Mouse (Mus musculus) regulatory T cell (primary cell): ENCODE measurements at regions not wholly inside any gene's neighbourhood (a gene's known extent, or its start where the extent isn't known, plus 50 kb on each side); places are given as distances from the start of the nearest gene placed in this dataset.
"Not testable (repeated sequence)": the region's sequence is repeated elsewhere in the genome, so short reads cannot be mapped to it uniquely, and the experiment has no call there.

Experiments
- in situ Hi-C: fragments of 300-600 bp; cut with MboI, MseI; formaldehyde crosslinking; loops from one replicate; pipeline ENCODE4 v1.15.1; 2025; ENCODE audit warnings: high pct_unique_total_duplicates

GRCm38 (mm10) chr12:48223298-48223697 is 1159.2 kb upstream of the Foxg1 start:
- in situ Hi-C loops, result no loop called here

DNA sequence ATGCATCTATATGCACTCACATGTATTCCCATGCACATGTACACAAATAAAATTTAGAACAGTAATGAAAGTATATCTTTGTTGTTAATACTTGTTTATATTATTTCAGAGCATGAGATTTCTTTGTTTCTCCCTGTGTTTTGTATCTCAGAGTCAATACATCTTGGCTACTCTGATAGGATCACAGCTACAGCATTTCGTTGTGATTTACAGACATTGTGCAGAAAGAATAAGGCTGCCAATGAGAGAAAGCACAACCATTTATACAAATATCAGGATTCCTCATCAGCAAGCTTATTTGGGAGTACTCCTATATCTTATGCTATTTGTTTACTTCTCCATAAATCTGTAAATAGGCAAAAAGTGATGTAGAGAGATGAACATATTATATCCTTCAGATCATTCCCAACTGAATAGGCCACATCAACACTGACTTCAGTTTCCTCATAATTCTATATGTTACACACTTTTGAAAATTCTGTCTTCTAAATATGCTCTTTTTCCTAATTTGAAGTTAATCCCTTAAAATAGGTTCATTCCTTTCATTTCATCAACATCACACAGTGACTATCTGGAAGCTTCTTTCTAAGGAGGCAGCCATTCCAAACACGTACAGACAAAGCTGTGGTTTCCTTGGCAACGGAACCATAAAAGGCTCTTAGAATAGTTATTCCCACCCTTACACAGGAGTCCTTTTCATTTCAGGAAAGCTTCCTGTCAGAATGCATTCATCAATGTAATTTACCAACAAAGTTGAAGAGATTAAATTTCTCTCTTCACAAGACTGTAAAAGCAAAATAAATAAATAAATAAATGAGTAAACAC is 1160.3 kb upstream of the Foxg1 start:
- in situ Hi-C loops, result no loop called here

DNA sequence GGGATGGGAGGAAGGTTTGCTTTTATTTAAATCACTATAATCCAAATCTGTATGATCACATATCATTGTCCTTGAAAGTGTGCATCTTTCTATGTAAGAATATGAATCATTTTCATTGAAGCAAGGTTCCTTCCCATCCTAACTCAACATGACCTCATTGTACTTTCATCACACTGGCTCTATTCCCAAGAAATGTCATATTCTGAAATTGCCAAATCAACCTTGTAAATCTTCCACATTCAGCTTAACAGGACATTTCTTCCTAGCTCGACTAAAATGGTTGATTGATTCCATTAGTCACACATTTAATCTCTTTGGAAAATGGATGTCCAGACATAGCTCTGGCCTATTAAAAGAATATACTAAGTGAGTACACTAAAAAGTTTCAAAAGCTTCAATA is 1200.6 kb upstream of the Foxg1 start:
- in situ Hi-C loops, result no loop called here

GRCm38 (mm10) chr12:48173926-48174601 is 1208.4 kb upstream of the Foxg1 start:
- in situ Hi-C loops, result no loop called here

DNA sequence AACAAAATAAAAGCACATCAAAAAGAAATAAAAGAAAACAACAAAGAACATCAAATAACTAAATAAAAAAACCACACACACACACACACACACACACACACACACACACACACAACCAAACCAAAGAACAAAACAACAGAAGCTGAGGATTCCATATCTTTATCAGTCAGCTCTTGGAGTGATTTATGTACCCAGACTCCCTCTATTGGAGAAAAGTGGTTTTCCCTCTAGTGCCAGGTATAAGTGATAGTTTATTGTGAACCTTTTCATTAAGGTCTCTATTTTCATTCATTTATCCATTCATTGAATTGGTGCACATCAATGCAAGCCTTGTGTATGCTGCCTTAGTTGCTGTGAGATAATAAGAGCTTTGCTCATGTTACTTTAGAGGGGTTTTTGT is 1236.3 kb upstream of the Foxg1 start:
- in situ Hi-C loops, result no loop called here

DNA sequence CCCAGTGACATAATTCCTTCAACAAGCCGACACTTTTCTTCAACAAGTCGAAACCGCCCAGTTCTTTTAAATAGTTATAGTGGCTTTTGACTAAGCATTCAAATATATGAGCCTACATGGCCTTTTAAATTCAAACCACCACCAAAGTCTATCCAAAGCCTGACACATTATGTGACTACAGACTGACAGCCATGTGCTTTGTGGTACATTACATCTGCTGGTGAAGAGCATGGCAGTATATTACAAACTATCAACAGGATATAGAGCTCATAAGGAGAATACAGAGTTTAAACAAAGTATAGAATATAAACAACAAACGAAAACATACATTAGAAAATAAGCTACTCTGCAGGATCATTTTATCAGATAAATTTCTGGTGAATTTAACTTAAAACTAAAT is 1259.5 kb upstream of the Foxg1 start:
- in situ Hi-C loops, result no loop called here

- in situ Hi-C loops, result no loop called here
These were observed 1281.0 kb upstream of the Nova1 start for GRCm38 (mm10) chr12:48099727-48100126.

- in situ Hi-C loops, result no loop called here
These were observed 1268.3 kb upstream of the Nova1 start for GRCm38 (mm10) chr12:48086988-48087387.

DNA sequence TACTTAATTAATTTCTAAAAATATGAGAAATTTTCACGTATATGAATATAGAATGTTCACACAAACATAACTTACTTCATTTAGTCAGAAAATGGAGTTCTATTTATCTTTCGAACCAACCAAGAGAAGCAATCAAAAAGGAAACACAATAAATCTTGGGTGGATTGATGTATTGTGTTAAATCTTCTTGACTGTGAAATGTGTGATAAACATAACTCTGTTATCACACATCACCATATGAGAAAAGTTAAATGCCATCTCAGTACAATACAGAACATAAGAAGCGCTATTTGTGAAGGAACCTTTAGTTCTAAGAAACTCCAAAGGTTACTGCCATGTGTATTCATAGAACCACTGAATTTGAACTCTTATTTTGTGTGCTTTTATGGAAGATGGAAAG is 1264.6 kb upstream of the Nova1 start:
- in situ Hi-C loops, result no loop called here

DNA sequence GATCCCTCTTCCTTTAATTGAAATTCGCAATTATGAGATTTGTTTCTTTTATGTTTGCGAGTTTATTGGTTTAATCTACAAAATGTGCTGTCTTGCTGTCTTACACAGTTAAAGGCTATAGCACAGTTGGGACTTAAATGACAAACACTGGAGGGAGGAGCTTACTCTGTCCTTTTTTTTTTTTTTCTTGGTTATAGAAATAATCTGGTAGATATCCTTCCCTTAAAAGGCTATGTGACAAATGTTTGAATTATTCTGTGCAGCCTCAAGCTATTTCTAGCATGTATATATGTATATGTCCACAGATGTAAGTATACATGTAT is 1243.9 kb upstream of the Nova1 start:
- in situ Hi-C loops, result no loop called here

GRCm38 (mm10) chr12:48061898-48062619 is 1243.3 kb upstream of the Nova1 start:
- in situ Hi-C loops, result no loop called here

DNA sequence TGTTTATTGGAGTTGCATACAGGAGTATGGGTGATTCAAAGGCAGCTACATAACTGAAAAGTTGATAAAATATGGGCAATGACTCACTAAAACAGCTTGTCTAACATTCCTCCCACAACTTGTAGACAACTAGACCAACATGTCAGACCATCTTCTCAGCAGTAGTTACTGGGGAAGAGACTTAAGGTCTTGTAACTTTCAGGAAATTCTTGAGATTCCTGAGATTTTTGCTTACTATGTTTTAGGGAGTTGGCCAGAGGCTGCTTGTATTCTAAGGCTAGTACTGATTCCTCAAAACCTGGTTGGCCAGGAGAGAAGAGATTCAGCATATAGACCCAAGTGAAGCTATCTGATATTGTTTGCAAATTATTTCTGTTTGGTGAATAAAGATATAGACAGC is 1201.7 kb upstream of the Nova1 start:
- in situ Hi-C loops, result no loop called here

GRCm38 (mm10) chr12:47975868-47976267 is 1157.1 kb upstream of the Nova1 start:
- in situ Hi-C loops, result no loop called here

DNA sequence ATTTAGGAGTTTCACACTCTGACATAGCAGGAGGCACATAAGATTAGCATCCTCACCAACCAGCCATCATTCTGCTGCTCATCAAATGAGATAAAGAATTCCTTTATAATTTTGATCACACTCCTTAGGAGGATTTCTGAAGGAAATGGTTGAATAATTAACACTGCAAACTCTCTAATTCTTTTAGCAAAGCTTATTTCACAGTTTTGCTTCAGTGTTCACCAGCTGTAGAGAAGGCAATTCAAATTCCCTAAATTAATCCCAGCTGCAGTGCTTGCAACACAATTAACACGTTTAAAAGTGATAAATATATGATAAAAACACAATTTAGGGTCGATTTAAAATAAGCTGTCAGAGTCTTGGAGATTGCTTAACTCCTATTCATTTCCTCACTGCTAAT is 1150.9 kb upstream of the Nova1 start:
- in situ Hi-C loops, result no loop called here

DNA sequence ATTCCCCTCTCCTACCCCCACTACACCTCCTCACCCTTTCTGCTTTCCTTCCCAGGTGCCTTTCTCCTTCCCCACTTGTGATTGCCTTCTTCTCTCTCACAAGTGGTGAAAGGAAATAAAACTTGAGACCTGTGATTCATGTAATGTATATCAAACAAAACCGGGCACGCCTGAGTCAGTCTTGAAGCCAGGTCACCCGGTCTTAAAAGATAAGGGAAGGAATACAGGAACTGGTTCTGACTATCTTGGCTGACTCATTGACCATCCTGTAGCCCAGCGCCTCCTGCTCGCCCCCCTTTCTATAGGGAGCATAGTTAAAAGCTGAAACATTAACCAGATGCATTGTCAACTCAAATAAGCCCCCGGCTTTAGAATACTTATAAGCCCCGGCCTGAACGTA is 1135.6 kb upstream of the Nova1 start:
- in situ Hi-C loops, result loop anchor here (10.0 kb wide), 1 partner anchor 910 kb away; no protein-coding TSS in a partner anchor

DNA sequence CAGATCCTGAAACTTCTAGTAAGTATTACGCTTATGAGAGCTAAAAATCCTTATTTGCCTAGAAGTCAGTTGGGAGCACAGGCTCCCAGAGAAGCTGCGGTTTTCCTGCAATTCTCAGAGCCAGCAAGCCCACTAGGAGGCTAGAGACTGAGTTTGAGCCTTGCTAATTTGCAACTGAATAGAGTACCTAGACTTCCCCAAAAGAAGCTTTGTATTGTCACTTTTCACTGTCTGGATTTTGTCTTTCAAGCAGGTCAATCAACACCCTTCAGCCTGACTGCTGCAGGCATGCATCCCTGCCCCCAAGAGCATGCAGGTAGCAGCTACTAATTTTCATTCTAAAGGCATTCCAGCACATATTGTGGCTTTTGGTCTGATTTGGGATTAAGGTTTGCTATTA is 1120.8 kb upstream of the Nova1 start:
- in situ Hi-C loops, result not testable (repeated sequence)

DNA sequence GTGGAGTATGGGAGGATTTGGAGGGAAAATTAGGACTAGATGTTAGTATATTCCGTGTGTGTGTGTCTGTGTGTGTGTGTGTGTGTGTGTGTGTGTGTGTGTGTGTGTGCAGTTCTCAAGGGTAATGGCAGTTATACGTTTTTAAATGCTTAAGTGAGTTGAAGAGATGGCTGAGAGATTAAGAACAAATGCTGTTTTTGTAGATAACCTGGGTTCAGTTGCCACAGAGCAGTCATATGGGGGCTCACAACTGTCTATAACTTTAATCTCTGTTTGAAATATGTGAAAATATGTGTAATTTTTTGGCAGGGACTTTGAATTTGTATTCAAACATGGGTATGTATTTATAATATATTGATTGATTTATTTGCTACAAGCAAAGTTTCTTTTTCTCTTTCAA is 1108.3 kb upstream of the Nova1 start:
- in situ Hi-C loops, result loop anchor here (5.0 kb wide), 1 partner anchor 130 kb away; no protein-coding TSS in a partner anchor
